Mouse (Mus musculus): ENCODE results near the gene Itga2b.

Gene Itga2b

DNA sequence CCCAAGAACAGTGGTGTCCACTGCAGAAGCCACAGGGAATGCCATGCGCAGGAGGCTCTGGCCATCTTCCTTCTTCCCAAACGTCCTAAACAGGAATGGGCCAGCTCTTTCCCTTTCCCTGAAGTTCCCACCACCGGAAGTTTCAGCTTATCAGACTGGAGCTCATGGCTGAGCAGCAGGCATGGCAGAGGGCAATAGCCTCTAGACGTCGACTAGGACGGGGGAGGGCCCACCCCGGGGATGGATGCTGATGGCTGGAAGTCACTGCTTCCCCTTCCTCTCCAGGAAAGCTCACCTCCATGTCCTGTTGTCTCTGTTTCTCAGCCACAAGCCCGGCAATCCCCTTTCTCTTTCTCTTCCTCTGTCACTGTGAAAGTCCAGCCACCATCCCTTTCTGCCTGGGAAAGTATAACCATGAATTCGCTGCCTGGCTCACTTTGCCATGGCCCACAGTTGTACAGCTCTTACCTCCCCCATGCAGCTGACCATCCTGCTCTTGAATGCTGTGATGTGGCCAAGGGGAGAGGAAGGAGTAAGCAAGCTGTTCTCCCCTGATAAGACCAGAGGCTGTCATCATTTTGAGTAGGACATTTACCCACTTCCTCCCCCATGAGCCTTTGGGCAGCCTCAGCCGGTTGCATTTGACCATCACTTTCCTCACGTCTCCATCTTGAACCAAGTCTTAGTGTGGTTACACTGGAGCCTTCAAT is at the start of gene Itga2b:
Gene Itga2b, minus strand, starts transcription at position 475 of the 710 bp plus-strand sequence.
- DNase-seq (ENCODE audit: low spot score): no peak

DNA sequence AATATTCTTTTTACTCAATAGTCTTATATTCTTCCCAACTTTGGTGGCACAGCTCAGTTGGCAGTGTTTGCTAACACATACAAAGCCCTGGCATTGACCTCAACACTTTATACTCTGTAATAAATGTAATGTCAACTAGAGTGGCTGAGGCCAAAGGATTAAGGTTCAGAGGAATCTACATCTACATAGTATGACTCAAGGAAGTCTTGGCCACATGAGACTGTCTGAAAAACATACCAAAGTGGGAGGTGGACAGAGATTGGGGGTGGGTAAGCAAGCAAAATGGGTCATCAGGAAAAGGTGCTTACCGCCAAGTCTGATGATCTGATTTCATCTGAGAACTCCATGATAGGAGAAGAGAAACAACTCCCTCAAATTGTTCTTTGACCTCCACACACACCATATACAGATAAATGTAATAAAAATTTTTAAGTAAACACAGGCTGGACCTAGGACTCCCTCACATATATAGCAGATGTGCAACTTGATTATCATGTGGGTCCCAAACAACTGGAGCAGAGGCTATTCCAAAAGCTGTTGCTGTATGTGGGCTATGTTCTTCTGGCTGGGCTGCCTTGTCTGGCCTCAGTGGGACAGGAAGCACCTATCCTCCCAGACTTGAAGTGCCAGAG is 45.0 kb upstream of the Itga2b start:
- DNase-seq (ENCODE audit: low spot score): no peak

DNA sequence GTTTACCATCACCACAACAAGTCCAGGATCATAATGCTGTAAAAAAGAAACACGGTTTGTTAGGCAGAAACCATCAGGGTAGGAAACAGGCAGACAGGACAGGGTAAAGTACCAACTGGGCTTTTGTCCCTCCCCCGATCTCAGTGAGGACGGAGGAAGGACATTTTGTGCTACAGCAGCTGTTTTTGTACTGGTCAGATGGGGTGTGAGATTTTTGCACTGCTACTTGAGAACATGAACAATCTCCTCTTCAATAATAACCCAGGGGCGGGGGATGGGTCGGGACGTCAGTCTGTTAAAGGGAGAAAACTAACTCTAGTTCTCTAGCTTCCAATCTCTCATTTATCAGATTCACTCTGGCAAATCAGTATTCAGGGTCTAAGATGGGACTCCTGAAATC is 40.3 kb upstream of the Itga2b start:
- DNase-seq (ENCODE audit: low spot score): no peak

DNA sequence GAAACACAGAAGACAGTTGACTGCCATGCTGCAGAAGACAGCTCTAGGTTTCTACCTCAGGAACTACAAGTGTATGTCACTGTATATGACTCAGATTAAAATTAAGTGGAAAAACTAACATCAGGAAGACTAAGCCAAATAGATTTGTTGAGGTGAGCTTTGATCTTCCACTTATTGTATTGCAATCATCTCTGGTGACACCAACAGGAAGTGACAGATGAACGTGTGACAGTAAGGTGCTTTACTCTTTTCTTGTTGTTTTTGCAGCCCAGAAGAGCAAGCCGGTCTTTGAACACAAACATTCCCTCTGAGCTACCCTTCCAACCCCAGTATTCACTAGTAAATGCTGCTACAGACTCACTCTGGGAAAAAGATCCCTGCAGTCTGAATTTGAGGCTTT is 26.8 kb upstream of the Itga2b start:
- no peak for DNase-seq (ENCODE audit: low spot score)

DNA sequence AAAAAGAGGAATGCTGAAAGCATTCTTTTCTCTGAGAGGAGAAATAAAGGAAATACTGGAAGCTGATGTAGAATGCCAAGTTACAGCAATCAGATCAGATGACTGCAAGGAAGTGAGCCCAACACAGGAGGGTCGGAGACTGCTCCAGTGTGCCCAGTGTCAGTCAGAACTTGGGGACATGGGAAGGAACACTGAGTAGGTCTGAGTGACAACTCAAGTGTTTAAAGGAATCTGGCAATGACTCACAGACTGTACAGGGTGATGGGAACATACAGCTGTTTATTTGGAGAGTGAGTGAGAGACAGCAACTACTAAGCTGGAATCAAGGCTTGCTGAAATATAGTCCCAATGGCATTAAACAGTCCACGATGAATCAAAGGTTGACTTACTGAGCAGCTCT is 26.3 kb upstream of the Itga2b start:
- peak; percentile 55 for DNase-seq (ENCODE audit: low spot score)

DNA sequence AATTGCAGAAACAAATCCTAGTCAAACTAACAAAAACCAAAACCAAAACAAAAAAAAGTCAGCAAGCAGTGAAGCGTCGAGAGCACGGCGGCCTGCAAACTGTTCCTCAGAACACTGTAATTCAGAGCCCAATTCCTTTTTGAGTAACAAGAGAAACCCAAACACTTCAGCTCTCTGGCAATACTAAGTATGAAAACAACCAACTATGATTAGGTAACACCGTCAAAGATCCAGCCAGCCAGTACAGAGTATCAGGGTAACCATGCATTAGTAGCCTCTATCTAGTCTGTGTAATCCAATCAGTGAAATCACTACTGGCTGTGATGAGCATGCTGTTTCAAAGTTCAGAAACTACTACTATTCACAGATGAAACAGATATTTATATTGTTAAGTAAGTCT is 25.8 kb upstream of the Itga2b start:
- DNase-seq (ENCODE audit: low spot score): peak; percentile 50

DNA sequence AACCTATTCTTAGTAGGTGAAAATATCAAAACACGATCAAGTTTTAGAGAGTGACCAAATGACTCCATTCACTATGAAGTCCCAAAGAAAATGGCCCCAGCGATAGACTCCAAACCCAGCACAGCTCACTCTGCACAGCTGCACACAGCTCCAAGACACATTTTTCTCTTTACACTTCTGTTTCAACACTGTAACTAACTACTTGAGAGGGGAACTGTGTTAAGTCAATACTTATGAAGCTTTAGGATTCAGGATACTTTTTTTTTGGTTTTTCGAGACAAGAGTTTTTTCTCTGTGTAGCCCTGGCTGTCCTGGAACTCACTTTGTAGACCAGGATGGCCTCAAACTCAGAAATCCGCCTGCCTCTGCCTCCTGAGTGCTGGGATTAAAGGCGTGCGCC is 25.2 kb upstream of the Itga2b start:
- no peak for DNase-seq (ENCODE audit: low spot score)

DNA sequence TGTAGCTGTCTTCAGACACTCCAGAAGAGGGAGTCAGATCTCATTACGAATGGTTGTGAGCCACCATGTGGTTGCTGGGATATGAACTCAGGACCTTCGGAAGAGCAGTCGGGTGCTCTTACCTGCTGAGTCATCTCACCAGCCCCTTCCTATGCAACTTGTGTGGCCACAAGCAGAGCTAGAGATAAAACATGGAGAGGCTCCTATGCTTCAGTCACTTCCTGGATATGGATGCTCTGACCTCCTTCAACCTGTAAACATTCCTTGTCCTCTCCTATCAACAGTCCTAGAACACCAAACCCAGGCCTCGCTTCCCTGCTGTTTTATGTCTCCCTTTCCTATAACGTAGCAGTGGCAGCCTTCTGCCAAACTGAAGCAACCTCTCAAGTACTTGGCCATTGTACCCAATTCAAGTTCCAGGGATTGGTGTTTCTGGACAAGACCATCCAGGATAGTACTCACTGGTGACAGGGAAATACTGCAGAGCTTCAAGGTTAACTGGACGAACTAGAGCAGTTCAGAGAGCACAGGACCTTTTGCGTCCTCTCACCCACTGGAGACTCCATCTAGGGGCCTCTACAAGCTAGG is 24.2 kb upstream of the Itga2b start:
- DNase-seq (ENCODE audit: low spot score): no peak

DNA sequence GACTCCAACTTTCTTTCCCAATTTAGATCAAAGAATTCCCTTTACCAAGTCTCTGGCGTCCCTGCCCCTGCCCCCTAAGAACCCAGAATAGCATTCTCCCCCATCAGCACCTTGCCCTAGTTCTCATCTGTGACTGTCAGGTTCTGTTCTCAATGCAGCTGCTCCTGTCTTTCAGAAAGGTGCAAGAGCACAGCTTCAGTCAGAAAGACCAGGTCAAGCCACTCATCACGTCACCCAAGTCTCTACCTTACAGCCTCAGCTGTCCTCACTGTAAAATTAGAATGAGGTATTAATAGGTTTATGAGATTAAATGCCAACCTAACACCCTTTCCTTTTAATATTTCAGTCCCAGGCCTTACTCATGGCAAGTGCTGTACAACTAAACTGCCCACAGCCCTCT is 23.3 kb upstream of the Itga2b start:
- no peak for DNase-seq (ENCODE audit: low spot score)

DNA sequence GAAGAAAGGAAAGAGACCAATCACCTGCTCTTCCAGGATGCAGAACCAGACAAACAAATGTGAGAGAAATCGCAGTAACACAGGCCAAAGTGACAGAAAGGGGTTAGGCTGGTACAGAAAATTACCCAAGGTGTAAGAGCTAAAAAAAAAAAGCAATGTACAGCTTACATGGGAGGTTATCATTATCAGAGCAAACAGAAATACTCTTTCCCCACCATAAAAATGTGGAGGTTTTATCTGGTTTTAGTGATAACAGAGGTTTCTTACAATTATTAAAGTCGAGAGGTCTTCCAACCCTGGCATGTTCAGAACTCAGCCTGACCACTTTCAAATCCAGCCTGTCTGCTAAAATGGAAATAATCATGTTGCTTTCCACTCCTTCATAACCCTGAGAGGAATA is 18.0 kb upstream of the Itga2b start:
- DNase-seq (ENCODE audit: low spot score): no peak

DNA sequence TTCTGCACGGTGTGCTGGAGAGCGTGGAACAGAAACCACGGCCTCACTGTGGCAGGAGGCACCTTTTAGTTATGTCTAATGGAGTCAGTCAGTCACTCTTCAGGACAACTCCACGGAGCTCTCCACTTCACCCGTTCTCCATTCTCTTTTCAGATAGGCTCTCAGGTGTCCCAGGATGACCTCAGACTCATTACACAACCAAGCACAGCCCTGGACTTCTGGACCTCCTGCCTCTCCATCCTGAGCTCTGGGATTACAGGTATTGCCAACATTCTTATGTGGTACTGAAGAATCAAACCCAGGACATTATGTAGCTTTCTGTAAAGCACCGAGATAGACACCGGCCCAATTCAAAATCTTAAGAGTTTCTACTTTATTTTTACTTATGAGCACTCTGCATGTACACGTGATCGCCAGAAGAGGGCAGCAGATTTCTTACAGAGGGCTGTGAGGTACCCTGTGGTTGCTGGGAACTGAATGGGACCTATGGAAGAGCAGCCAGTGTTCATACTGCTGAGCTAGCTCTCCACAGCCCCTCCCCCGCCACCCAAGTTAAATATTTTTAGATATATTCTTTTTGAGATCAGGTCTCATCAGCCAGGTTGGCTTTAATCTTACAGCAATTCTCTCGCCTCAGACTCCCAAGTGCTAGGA is 16.9 kb upstream of the Itga2b start:
- DNase-seq (ENCODE audit: low spot score): peak; percentile 81

DNA sequence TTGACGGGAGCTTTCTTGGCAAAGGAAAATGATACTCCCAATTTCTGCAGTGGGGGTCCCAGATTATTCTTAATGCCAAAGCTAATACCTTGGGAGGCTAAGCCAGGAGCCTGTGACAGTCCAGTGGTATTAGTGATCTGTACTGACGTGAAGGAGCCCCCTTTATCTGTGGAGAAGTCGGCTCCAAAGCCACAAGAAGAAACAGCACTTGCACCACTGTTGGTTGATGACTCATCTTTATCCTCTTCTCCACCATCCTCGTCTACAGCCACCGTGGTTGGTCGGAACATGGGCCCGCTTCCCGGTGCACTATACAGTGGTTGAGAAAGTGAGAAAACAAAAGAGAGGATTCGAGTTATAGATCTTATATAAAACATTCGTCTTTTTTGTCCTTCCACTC is 11.9 kb upstream of the Itga2b start:
- no peak for DNase-seq (ENCODE audit: low spot score)

DNA sequence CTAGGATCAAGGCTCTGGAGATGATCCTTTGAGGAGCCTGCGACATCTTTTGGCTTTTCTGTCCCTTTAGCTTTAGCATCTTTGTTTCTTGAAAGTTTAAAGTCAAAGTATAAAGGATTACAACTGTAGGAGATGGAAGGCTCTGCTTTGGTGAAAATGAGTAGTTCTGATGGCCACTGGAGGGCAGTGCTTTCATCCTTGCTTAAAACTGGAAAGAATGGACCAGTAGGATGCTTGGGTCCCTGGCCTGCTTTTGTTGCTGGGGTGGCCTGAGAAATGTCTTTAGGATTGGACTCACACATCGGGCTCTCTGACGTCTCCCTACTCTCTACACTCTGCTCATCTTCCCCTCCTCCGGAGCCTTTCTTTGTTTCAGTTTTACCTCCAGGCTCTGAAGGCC is 11.0 kb upstream of the Itga2b start:
- DNase-seq (ENCODE audit: low spot score): peak; percentile 26

DNA sequence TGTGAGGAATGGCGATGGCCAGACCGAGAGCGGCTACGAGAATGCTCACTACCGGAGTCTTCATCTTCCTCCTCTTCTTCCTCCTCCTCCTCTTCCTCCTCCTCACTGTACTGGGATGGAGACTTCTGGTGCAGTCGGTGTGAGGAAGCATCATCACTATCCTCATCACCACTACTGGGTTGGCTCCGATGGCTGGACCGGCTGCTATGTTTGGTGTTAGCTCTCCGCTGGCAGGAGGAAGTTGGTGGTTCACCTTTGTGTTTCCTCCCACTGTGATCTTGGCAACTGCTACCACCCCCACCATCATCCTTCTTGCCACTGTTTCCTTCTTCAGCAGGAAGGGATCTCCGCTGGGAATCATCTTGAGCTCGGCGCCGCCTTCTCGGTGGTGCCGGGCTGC is 10.2 kb upstream of the Itga2b start:
- DNase-seq (ENCODE audit: low spot score): no peak

DNA sequence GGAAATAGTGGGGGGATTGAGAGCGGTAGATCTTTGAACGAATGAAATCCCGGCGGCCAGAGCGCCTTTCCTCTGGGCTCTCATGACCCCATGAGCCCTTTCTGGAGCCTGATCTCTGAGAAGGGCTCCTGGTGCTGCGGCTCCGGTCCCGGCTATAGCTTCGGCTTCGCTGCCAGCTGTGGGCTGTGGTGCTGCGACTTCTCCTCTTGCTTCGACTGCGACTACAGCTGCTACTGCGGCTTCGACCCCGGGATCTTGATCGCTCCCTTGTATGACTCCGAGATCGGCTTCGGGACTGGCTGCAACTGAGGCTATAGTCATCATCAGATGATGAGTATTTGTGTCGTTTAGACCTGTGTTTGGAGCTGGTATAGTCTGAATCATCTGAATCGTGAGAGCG is 9.7 kb upstream of the Itga2b start:
- DNase-seq (ENCODE audit: low spot score): no peak

DNA sequence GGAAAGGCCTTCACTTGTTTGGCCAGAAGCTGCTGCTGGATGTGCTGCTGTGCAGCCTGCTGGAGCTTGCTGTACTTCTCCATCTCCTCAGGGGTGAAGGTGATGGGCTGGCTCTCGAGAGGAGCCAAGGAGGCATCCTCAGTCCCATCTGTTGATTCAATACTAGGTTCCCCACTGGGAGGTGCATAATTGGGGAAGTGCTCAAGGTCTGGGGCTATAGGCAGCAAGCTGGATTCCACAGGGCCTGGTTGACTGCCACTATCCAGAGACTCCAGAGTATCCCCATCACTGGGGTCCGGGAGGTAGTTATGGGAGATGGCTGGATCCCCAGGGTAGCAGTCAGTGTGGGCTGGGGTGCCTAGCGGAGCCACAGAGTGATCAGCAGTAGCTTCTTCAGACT is 8.7 kb upstream of the Itga2b start:
- no peak for DNase-seq (ENCODE audit: low spot score)

DNA sequence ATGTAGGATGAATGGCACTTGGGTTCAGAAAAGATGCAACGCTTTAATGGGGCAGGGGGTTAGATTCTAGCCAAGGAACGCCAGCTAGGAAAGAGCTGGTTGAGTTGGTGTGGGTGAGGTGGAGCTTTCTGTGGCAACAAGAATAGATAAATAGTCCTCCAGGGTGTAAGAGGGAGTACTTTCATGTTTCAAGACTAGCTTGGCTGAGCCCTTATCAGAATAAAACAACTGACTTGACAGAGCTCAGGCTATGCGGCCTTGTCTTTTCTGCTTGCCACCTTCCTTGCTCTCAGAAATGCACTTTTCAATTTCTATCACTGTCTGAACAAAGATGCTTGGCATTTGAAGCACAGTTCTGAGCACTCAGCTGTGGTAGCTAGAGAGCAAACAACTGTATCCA is 5.1 kb upstream of the Itga2b start:
- DNase-seq (ENCODE audit: low spot score): no peak

DNA sequence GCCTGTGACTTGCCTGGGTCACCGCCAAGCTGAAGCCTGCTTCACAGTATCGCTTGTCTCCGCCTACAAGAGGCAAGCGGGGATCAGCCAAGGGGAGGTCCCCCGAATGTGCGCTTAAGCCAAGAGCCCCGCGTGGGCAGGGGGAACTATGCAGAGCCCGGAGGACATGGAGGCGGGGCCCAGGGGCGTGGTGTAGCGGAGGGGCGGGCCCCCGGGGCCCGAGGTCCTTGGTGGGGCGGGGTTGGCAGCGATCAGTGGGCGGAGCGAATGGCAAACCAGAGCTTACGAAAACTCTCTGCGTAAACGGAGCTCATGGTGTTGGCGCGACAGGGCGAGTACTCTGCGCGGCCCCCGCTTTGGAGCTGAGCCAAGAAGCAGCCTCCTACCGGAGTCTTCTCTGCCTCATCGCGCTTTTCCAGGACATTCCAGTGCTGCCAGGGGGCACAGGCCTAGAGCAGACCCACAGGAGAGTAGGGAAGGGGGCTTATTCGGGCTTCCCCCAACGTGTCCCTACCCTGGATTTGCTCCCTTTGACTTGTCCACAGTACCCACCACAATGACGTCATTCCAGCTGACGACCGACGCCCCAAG is 2.8 kb downstream of the Itga2b start:
- peak; percentile 100 for DNase-seq (ENCODE audit: low spot score)

DNA sequence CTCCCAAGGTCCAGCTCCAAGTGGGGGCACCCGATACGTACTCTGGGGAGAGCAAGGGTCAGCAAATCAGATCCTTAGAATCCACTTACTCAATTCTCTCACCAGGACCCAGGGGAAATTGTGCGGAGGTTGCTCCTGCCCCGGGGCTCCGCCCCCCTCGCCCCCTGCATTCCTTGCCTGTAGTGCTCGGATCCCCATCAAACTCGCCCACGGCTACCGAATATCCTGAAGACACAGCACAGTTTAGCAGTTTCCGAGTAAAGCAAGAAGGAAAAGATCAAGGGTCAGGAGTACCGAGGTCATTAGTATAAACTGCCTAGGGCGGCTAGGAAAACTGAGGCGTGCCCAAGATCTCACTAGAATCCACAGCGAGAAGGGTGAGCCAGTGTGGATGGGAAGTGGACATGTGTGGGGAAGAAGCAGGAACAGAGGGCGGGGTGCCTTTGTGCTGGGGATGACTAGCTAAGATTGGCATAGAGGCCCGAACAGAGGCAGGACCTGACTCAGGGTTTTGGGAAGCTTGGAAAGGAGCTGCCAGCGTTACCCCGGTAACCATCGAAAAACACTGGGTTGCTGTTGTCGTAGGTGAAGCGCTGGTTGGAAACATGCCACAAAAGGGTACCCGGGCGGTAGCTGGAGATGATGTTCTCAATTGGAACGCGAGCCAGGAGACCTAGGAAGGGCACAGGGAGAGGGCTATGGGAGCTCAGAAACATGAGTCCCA is 4.0 kb downstream of the Itga2b start:
- peak; percentile 92 for DNase-seq (ENCODE audit: low spot score)

DNA sequence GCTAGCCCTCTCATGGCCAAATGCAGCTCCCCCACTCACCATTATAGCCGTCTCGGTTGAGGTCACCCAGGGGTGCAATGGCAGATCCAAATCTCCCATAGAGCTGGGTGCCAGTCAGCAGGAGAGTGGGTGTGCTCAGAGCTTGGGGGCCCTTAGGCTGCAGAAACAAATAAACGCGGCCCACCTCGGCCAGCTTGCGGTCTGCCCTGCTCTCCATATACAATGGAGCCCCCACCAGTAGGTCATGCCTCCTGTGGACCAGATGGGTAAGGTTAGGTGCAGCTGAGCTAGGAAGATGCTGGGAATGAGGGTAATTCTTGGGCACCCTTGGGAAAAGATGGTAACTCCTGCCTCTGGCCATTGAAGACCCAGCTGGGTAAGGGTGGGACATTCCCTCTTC is 5.0 kb downstream of the Itga2b start:
- no peak for DNase-seq (ENCODE audit: low spot score)

DNA sequence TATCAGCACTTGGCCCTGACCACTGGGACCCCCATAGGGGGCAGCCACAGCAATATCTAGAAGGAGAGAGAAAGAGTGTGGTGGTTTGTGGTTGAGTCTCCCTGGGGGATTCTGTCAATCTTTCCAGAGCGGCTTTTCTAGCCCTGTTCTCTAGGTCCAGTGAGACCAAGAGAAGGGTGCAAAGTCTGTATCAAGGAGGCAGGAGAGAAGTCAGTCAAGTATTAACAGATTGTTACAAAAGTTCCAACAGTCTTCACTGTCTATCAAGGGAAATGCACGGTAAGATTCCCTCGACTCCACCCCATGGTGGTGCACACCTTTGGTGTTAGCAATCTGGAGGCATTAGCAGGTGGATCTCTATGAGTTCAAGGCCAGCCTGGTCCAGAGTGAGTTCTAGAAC is 8.2 kb downstream of the Itga2b start:
- DNase-seq (ENCODE audit: low spot score): no peak

DNA sequence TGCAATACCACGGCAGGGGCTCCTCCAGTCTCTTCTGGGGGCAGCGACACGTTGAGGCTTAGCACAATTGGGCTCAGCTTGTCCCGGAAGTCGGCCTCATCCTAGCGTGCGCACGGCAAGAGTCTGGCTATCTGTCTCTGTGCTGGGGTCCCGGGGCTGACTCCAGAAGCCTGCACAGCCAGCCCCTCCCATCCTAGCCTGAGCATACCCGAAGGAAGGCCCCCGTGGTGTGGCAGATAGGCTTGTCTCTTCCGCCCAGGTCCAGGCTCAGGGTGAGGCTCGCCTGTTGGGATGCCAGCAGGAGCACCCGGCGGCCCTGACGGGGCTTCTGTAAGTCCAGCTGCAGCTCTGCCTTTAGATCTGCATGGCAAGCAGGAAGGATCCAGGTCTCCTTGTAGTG is 9.4 kb downstream of the Itga2b start:
- no peak for DNase-seq (ENCODE audit: low spot score)

Data from adipocyte (in vitro differentiated cells).